Mouse (Mus musculus) testis, adult 2 months (tissue): ENCODE measurements around the gene Tmem252.

Source experiments
- CTCF ChIP-seq: fragments of 200-500 bp; IDR thresholded peaks from 2 replicates; pipeline ENCODE4 v1.5.1; 2012; ENCODE audit warnings: low read depth, mild to moderate bottlenecking, inconsistent platforms, low read length, moderate library complexity; ENCODE audit not compliant: control insufficient read depth, insufficient read depth, insufficient replicate concordance
- POLR2A ChIP-seq: fragments of 200-500 bp; IDR thresholded peaks from 2 replicates; pipeline ENCODE4 v1.6.1; 2012; ENCODE audit warnings: low read depth, mild to moderate bottlenecking, inconsistent platforms, low read length, moderate library complexity; ENCODE audit not compliant: control insufficient read depth

DNA sequence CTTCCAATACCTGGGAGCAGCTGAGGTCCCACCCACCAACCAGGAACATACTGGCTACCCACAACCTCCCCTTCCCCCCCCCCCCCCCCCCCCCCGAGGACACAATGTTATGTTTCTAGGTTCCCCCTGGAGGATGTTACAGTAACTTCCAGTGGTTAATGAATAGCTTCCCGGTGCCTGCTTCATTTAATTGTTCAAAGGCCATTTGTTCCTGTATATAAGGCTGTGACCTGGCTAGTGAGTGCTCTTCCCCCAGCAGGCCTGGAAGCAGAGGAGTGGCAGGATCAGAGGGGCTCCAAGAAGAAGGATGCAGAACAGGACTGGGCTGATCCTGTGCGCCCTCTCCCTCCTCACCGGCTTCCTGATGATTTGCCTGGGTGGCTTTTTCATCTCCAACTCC lies at the start of gene Tmem252:
- TF ChIP-seq POLR2A: no peak
- no peak for TF ChIP-seq CTCF
